Mouse (Mus musculus): Measurements from ENCODE around the gene Olfr807. TPM values are rescaled to one million over a fixed set of nuclear protein-coding genes. Genes with fewer than 3 reads are reported as not detected.

The Olfr807 gene
- not detected in 2 replicates for polyA plus RNA-seq (2021; fragmentation: Nextera tagmentation)
- long read RNA-seq, experiment 1 = 0 reads
- long read RNA-seq, experiment 2 = 0 reads

DNA sequence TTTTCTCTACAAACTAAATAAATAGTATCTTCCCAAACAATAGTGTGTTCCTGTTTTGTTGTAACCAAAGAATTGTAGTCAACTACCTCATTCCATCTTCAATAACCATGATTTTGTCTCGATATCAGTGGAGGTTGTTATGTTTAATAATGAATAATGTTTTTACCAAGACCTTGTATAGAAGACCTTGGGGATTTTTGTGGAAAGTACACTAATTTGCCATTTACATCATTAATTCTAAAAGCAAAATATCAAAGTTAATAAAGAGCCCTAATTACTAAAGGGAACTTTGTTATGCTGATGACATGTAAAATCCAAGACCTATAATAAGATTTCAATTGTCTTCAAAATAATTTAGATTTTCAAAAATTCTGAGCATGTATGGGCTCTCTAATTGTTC is at the start of gene Olfr807:
Gene Olfr807, minus strand, starts transcription at position 101 of the 400 bp plus-strand sequence.

DNA sequence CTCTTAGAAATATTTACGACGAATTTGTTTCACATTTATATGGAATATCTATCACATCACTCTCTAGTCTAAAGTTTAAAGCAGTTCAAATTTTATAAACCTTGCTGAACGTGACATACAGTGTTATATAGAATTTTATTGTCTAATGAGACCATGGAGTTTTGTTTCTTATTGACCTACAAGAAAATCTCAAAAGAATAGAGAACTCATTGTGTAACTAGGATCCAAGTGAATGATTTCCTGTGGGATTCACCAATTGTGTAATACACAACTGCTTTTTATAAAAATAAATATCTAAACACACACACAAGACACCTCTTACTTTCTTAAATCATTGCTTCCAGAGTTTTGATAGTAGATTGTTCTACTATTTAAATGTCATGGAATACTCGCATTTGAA is 46.7 kb upstream of the Olfr807 start, which contains the start of gene Olfr811:
Gene Olfr811, minus strand, starts transcription at position 101 of the 400 bp plus-strand sequence.

DNA sequence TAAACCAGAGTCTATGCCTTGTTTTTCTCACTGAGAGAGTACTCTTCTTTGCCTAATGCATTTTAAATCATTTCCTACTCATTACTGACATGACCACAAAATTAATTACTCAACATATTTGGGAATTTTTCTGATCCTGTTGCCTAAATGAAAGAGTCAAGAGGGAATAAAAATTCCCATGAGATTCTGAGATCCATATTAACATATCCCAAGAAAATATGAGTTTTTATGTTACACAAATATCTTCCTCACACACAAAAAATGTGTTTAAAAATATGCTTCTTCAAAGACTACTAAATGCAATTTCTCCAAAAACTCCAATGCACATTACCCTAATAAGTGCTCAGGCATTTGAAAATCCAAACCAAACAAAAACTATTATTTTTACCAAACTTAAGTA is 37.2 kb upstream of the Olfr807 start, which contains the start of gene Olfr810:
Gene Olfr810, minus strand, starts transcription at position 101 of the 400 bp plus-strand sequence.

DNA sequence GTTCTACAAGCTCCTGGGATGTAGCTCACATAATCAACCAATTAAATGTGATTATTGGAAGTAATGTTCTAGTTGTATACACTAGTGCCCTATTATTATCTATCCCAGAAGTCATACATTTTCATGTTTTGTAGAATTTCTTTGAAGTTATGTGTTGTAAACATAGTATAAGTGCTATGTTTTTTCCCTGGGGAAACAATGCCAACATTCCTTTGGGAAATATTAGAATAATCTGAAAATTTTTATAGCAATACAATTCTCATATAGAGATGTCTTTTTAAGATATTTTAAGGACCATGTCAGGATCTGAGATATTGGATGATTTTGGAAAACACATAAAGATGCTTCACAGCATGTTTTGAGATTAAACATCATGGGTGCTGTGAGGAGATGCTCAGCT is 16.7 kb upstream of the Olfr807 start, which contains the start of gene Olfr809:
Gene Olfr809, plus strand, starts transcription at position 301 of the 400 bp plus-strand sequence.

DNA sequence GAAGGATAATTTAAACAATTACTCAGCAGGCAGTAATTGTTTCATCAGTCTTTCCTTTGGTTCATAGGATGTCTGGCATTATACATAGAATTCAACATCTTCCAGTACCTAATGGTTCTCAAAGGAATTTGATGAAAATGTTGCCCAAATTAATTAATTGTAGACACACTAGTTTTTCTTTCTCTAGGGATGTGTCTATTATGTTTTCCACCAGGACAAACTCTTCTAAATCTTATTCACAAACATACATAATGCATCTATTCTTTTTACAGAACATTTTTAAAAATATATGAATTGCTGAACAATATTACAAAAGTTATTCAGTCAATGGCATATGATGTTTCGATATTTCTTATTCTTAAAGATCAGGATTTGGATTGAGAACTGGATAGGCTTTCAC is 7.6 kb upstream of the Olfr807 start, which contains the start of gene Olfr808:
Gene Olfr808, plus strand, starts transcription at position 301 of the 400 bp plus-strand sequence.

DNA sequence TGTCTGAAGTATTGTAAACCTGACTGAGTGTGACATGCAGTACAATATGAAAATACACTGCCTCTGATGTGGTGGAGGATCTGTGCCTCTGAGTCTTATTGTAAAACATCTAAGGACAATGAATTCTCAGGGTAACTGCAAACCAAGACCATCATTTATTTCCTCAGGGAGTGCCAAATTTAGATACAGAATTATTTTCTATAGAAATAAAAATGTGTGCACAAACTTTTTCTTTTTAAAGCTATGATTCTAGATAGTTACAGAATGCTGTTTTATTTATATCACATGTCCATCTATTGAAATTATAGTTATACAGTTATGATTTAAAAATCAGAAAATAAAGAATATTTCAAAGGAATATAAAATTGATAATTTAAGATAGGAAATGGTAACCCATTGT is 15.8 kb downstream of the Olfr807 start, which contains the start of gene Olfr806:
Gene Olfr806, minus strand, starts transcription at position 101 of the 400 bp plus-strand sequence.

DNA sequence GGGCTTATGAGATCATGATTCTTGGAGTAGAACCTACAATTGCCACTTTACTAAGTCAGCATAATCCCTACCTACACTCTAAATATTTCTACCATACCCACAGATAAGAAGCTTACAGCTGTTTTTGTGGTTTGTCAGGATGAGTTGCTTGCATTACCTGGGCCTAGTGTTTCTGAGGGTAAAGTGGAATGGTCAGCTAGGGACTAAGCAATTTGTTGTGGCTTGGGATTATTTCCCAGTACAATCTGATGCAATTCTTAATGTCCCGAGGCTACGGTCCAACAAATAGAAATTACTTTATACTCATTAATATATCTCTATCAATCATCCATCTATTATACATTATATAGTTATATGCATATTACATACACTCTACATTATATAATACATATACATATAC is 28.3 kb downstream of the Olfr807 start, which contains the start of gene Olfr805:
Gene Olfr805, minus strand, starts transcription at position 101 of the 400 bp plus-strand sequence.

Other genes with a start within 250 kb of the Olfr807 start
- gene Olfr791, start 236.0 kb downstream of the Olfr807 start, polyA plus RNA-seq (2021; fragmentation: Nextera tagmentation) = not detected in 2 replicates
- gene Olfr792, start 218.6 kb downstream of the Olfr807 start, polyA plus RNA-seq (2021; fragmentation: Nextera tagmentation) = not detected in 2 replicates
- gene Olfr794, start 190.1 kb downstream of the Olfr807 start, polyA plus RNA-seq (2021; fragmentation: Nextera tagmentation) = not detected in 2 replicates
- not detected in 2 replicates for gene Olfr796, start 145.2 kb downstream of the Olfr807 start, polyA plus RNA-seq (2021; fragmentation: Nextera tagmentation)
- not detected in 2 replicates for gene Olfr798, start 129.9 kb downstream of the Olfr807 start, polyA plus RNA-seq (2021; fragmentation: Nextera tagmentation)
- gene Olfr799, start 120.3 kb downstream of the Olfr807 start, polyA plus RNA-seq (2021; fragmentation: Nextera tagmentation) = not detected in 2 replicates
- gene Olfr800, start 100.1 kb downstream of the Olfr807 start, polyA plus RNA-seq (2021; fragmentation: Nextera tagmentation) = not detected in 2 replicates
- not detected in 2 replicates for gene Olfr801, start 83.9 kb downstream of the Olfr807 start, polyA plus RNA-seq (2021; fragmentation: Nextera tagmentation)
- gene Olfr802, start 69.6 kb downstream of the Olfr807 start, polyA plus RNA-seq (2021; fragmentation: Nextera tagmentation) = 0.03 and 0.07 TPM in 2 replicates
- gene Olfr803, start 63.5 kb downstream of the Olfr807 start, polyA plus RNA-seq (2021; fragmentation: Nextera tagmentation) = not detected in 2 replicates
- gene Olfr804, start 54.6 kb downstream of the Olfr807 start, polyA plus RNA-seq (2021; fragmentation: Nextera tagmentation) = not detected in 2 replicates
- gene Olfr805, start 28.4 kb downstream of the Olfr807 start, polyA plus RNA-seq (2021; fragmentation: Nextera tagmentation) = not detected in 2 replicates
- not detected in 2 replicates for gene Olfr806, start 15.9 kb downstream of the Olfr807 start, polyA plus RNA-seq (2021; fragmentation: Nextera tagmentation)
- gene Olfr808, start 7.7 kb upstream of the Olfr807 start, polyA plus RNA-seq (2021; fragmentation: Nextera tagmentation) = not detected in 2 replicates
- gene Olfr809, start 16.8 kb upstream of the Olfr807 start, polyA plus RNA-seq (2021; fragmentation: Nextera tagmentation) = not detected in 2 replicates
- not detected in 2 replicates for gene Olfr810, start 37.1 kb upstream of the Olfr807 start, polyA plus RNA-seq (2021; fragmentation: Nextera tagmentation)
- gene Olfr811, start 46.6 kb upstream of the Olfr807 start, polyA plus RNA-seq (2021; fragmentation: Nextera tagmentation) = not detected in 2 replicates
- not detected in 2 replicates for gene Olfr812, start 88.3 kb upstream of the Olfr807 start, polyA plus RNA-seq (2021; fragmentation: Nextera tagmentation)
- gene Olfr813, start 97.6 kb upstream of the Olfr807 start, polyA plus RNA-seq (2021; fragmentation: Nextera tagmentation) = not detected in 2 replicates
- not detected in 2 replicates for gene Olfr814, start 122.1 kb upstream of the Olfr807 start, polyA plus RNA-seq (2021; fragmentation: Nextera tagmentation)
- gene Olfr815, start 148.1 kb upstream of the Olfr807 start, polyA plus RNA-seq (2021; fragmentation: Nextera tagmentation) = not detected in 2 replicates
- gene Olfr816, start 157.8 kb upstream of the Olfr807 start, polyA plus RNA-seq (2021; fragmentation: Nextera tagmentation) = not detected in 2 replicates
- gene Olfr818, start 191.3 kb upstream of the Olfr807 start, polyA plus RNA-seq (2021; fragmentation: Nextera tagmentation) = not detected in 2 replicates
- not detected in 2 replicates for gene Olfr819, start 209.5 kb upstream of the Olfr807 start, polyA plus RNA-seq (2021; fragmentation: Nextera tagmentation)
- not detected in 2 replicates for gene Olfr247, start 218.3 kb upstream of the Olfr807 start, polyA plus RNA-seq (2021; fragmentation: Nextera tagmentation)
- 0.03 TPM in 1 of 2 replicates, not detected in the other for gene Gm10310, start 227.3 kb upstream of the Olfr807 start, polyA plus RNA-seq (2021; fragmentation: Nextera tagmentation)

All from left cerebral cortex, adult 6 months (tissue).